Mouse (Mus musculus) limb, embryonic 10.5 days (tissue): Measurements from ENCODE around the gene Mbnl1. TPM values are rescaled to one million over a fixed set of nuclear protein-coding genes. Genes with fewer than 3 reads are reported as not detected.
"Not testable (repeated sequence)": the region's sequence is repeated elsewhere in the genome, so short reads cannot be mapped to it uniquely, and the experiment has no call there.

Experiments
- DNase-seq: peaks from one replicate; pipeline ENCODE4 v3.0.0-alpha.2; 2017; ENCODE audit warnings: low spot score
- H3K27ac ChIP-seq: fragments of 300-500 bp; sonication (generic); 2 replicates; pipeline ENCODE4 v1.5.1; 2016; ENCODE audit warnings: mild to moderate bottlenecking
- H3K27me3 ChIP-seq: fragments of 300-500 bp; sonication (generic); 2 replicates; pipeline ENCODE4 v1.6.1; 2016; ENCODE audit warnings: low read depth, mild to moderate bottlenecking; ENCODE audit not compliant: poor library complexity, severe bottlenecking
- H3K36me3 ChIP-seq: fragments of 300-500 bp; sonication (generic); 2 replicates; pipeline ENCODE4 v1.6.1; 2016; ENCODE audit warnings: mild to moderate bottlenecking, moderate library complexity
- H3K4me1 ChIP-seq: fragments of 300-500 bp; sonication (generic); 2 replicates; pipeline ENCODE4 v1.6.1; 2016
- H3K4me3 ChIP-seq: fragments of 300-500 bp; sonication (generic); 2 replicates; pipeline ENCODE4 v1.5.1; 2016; ENCODE audit warnings: mild to moderate bottlenecking, moderate library complexity
- H3K9me3 ChIP-seq: fragments of 300-500 bp; sonication (generic); replicated peaks from 2 replicates; pipeline ENCODE4 v1.6.1; 2016; ENCODE audit warnings: mild to moderate bottlenecking
- WGBS: fragments of 180-500 bp; shearing (Covaris S2); methylation state at CpG from one replicate; pipeline ENCODE4 v1.1.7; 2016; 5-methylcytosine and 5-hydroxymethylcytosine counted together
- polyA plus RNA-seq: library from polyadenylated mRNA; unstranded; fragments of >200 nt; fragmentation: Nextera tagmentation; extraction: Ambion mirVana; gene quantifications from 2 replicates; pipeline ENCODE4 v1.2.1, GENCODE M21; 2016

Gene Mbnl1
- 51.2 and 53.1 TPM in 2 replicates for polyA plus RNA-seq

DNA sequence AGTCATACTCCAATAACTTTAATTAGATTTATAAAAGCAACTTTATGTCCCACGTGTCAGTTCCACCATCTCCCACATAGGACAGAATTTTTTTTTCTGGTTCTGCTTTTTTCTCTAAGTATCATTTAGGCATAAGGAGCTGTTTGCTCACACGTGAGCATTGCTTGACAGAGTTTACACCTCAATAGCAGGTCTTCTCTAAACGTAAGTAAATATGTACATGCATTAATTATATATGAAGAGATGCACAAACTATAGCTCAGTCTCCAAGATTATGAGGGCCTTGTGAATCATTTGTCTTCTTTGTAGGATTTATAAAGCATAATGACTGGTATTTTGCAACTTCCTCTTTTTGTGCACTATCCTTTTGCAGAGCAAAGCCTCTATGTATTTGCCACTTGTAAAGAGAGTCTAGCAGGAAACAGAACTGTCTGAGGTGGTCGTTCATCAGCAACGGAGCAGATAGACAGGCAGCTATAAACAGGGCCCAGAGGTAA is at the start of gene Mbnl1:
Mbnl1 (plus strand) TSS at position 150 of the 497 bp plus-strand sequence.
- DNase-seq: no peak
- Histone ChIP-seq H3K27ac (no peak within 1 kb of the TSS), H3K9me3 (no peaks in the 10 kb centered on the region), H3K4me1 (no peaks in the 10 kb centered on the region), H3K4me3 (no peak within 1 kb of the TSS), H3K27me3 (no peaks in the 10 kb centered on the region), H3K36me3 (no peaks in the 10 kb centered on the region)
- 72% methylated on average over 5 of the region's 5 CpGs for WGBS

DNA sequence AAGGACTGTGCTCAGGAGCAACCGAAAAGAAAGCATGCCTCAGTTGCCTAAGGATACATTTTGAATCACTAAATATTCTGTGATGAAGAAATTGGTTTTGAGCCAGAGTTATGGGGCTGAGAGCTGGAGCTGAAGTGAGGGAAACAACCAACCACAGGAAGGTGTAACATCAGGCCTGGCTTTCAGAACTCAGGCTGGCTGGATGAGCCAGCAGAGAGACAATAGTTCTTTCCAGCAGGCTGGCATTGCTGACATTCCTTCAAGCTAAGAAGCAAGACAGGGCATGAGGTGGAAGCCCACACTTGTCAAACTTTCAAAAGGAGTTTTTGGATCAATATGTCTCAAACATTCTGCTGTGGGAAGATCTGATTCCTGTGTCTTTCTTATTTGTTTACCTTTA is 48.5 kb upstream of the Mbnl1 start:
- Histone ChIP-seq H3K9me3 (no peaks in the 10 kb centered on the region), H3K27me3 (no peaks in the 10 kb centered on the region), H3K4me1 (no peaks in the 10 kb centered on the region), H3K4me3 (no peak overlapping the region), H3K27ac (no peak overlapping the region), H3K36me3 (no peaks in the 10 kb centered on the region)
- 94% methylated on average over 1 of the region's 1 CpGs for WGBS
- no peak for DNase-seq

DNA sequence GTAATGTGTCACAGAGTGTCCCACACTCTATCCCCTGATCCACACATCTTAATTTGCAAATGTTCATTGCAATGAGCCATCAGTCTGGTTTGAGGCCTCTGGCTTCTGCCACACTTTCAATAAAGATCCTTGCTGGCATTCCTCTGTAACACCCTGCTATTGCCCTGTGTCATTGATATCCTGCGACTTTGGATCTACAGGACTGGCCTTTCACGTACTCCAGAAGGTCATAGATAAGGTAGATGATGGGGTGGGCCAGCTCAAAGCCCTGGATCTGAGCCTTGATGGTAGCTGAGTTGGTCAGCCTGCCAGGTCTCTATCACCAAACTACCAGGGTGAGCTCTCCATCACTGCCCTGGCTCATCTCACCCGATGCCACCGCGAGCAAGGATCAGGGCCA is 43.6 kb upstream of the Mbnl1 start:
- Histone ChIP-seq H3K36me3 (no peaks in the 10 kb centered on the region), H3K27ac (no peak overlapping the region), H3K4me3 (no peak overlapping the region), H3K4me1 (no peaks in the 10 kb centered on the region), H3K27me3 (no peaks in the 10 kb centered on the region), H3K9me3 (no peaks in the 10 kb centered on the region)
- WGBS: 88% methylated on average over 5 of the region's 5 CpGs
- DNase-seq: no peak

DNA sequence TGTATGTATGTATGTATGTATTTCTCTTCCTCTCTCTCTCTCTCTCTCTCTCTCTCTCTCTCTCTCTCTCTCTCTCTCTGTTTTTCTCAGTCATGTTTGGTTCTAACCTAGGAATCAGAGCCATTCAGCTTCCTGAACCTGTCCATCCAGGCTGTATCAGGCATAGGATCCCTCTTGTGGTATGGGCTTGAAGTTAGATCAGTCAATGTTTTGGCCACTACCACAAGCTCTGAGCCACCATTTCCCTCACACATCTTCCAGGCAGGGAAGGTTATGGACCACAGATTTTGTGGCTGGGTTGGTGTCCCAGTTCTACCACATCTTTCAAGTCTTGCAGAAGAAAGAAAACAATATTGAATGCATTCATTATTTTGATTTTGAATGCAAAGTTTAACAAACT is 35.4 kb upstream of the Mbnl1 start:
- H3K27me3 ChIP-seq: no peaks in the 10 kb centered on the region
- DNase-seq: no peak
- H3K36me3 ChIP-seq: no peaks in the 10 kb centered on the region
- H3K4me1 ChIP-seq: no peaks in the 10 kb centered on the region
- no peaks in the 10 kb centered on the region for H3K9me3 ChIP-seq
- no peak overlapping the region for H3K4me3 ChIP-seq
- H3K27ac ChIP-seq: no peak overlapping the region

DNA sequence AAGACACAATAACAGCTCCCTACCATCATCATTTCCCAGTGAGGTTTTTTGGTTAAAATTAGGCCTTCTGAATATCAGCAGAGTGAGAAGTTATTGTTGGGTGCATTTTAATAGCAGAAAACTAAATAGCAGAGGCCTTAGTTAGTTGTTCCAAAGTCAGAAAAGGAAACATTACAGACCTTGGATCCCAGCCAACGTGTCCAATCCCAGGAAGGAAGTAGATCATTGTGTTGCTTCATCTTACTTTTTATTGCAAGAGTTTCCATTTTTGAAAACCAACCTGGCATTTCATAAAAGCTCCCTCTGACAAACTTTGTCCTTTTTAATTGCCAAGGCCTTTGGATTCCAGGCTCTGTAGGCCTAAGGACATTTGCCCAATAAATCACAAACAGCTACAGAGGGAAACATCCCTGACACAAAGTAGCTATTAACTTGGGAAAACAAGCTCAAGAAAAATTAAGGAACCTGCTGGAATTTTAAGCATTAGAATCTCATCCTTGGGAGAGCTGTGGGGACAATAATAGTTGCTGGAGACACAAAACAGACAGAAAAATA is 34.9 kb upstream of the Mbnl1 start:
- DNase-seq: no peak
- H3K27me3 ChIP-seq: no peaks in the 10 kb centered on the region
- WGBS: 76% methylated on average over 1 of the region's 1 CpGs
- H3K9me3 ChIP-seq: no peaks in the 10 kb centered on the region
- no peaks in the 10 kb centered on the region for H3K4me1 ChIP-seq
- no peaks in the 10 kb centered on the region for H3K36me3 ChIP-seq
- H3K27ac ChIP-seq: no peak overlapping the region
- no peak overlapping the region for H3K4me3 ChIP-seq

DNA sequence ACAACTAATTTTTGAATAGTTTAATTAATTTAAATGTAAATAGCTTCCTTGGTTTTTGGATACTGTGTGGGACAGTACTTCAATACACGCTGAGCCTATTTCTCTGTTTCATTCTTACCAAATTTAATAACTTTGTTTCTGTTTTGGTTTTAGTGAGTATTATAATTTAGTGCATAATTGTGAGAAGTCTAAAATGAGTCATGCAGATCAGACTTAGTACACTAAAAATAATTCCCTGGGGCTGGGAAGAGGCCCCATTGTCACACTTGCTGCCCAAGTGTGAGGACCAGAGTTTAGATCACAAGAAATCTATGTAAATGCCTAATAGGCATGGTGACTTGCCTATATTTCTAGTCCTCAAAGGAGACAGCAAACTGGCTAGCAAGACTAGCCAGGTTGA is 33.9 kb upstream of the Mbnl1 start:
- DNase-seq: no peak
- H3K9me3 ChIP-seq: no peaks in the 10 kb centered on the region
- H3K36me3 ChIP-seq: no peaks in the 10 kb centered on the region
- no peaks in the 10 kb centered on the region for H3K27me3 ChIP-seq
- no peak overlapping the region for H3K4me3 ChIP-seq
- no peak overlapping the region for H3K27ac ChIP-seq
- no peaks in the 10 kb centered on the region for H3K4me1 ChIP-seq
- WGBS: 87% methylated on average over 1 of the region's 1 CpGs

DNA sequence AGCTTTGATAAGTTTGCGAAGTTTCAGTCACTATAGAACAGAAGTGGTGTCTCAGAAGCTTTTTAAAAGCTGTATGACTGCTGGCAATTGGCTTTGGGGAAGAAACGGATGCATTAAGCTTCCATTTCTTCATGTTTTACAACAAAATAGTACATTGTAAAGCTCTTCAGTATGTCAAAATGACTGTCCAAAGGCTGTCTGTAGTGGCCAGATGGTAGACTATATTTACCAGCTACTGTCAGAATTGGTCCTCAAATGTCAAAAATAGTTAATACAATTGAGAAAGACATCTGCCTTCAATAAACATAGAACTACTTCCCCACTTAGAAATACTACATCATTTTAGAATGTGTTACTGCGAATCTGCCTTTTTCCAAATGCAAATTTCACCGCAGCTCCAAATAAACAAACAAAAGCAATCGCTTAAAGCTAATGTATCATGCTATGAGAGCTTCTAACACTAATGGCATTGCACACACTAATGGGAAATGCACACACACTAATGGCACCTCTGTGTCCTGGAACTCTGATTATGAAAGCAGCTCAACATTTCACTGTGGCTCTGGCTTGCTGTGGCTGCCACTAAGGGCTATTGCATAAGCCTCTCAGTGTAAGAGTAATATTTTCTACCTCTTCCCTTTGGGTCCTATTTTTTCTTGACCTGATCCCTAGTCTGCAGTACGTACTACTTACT is 10.7 kb upstream of the Mbnl1 start:
- H3K4me1 ChIP-seq: no peaks in the 10 kb centered on the region
- WGBS: 81% methylated on average over 6 of the region's 6 CpGs
- no peaks in the 10 kb centered on the region for H3K9me3 ChIP-seq
- H3K4me3 ChIP-seq: no peak overlapping the region
- H3K36me3 ChIP-seq: no peaks in the 10 kb centered on the region
- no peaks in the 10 kb centered on the region for H3K27me3 ChIP-seq
- no peak overlapping the region for H3K27ac ChIP-seq
- no peak for DNase-seq

DNA sequence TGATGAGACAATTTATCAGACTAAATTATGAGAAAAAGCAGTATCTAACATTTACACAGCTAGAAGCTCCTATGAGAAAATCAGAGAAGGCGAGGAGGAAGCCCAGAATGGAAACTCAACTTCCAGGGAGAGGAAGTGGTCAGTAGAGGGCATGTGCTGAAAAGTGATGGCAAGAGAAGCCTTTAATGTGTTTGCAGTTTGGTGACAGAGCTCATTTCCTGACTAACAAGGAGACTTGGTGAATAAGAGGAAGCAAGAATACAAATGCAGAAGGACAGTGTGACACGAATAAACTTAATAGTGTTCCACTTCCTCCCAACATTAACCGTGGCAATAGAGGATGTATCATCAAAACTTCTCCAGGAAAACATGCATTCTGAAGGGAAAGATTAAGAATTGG is 4.0 kb upstream of the Mbnl1 start:
- H3K9me3 ChIP-seq, H3K27me3 ChIP-seq, H3K4me3 ChIP-seq, H3K27ac ChIP-seq, H3K4me1 ChIP-seq, DNase-seq, H3K36me3 ChIP-seq: not testable (repeated sequence)
- 87% methylated on average over 2 of the region's 3 CpGs for WGBS

DNA sequence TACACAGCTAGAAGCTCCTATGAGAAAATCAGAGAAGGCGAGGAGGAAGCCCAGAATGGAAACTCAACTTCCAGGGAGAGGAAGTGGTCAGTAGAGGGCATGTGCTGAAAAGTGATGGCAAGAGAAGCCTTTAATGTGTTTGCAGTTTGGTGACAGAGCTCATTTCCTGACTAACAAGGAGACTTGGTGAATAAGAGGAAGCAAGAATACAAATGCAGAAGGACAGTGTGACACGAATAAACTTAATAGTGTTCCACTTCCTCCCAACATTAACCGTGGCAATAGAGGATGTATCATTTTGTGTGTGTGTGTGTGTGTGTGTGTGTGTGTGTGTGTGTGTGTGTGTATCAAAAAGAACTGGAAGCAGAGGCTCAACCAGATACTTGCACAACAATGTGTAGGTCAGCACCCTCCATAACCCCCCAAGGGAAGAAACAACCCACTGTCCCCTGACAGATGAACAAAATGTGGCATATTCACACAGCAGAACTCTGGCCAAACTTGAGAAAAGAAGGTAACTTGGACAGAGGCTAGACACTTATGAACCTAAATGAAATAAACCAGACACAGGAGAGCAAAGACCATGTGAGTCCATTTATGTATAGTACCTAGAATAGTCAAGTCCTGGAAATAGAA is 3.3 kb upstream of the Mbnl1 start:
- 78% methylated on average over 2 of the region's 3 CpGs for WGBS
- H3K36me3 ChIP-seq, H3K4me1 ChIP-seq, H3K4me3 ChIP-seq, H3K27me3 ChIP-seq, H3K9me3 ChIP-seq, H3K27ac ChIP-seq, DNase-seq: not testable (repeated sequence)

DNA sequence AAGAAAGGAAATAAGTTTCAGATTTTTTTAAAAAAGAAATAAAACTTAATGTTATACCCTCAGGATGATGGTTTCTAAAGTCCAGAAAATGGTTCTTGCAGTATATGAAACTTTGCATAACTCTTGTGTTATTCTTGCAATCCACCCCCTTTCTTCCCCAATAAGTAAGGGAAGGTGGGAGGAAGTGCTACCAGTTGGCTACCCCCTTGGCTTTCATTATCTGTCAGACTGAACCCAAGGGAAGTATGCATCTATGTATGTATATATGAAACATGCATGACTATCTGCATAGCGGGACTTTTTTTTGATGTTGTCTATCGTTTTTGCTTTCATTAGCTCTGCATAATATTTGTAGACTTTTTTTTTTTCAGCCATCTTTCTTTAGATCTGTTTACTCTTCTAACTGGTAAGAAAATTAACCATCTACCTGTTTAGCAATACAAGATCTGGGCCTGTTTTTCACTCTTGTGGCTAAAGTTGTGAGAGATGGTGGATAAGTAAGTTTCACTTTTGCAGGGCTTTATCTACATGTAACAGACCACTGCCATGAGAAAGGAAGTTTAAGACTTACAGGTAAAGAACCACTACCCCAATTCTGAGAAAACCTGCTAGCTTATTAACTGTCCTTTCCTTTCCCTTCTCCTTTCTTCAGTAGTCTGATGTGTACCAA is 484 bp upstream of the Mbnl1 start:
- WGBS: 95% methylated on average over 2 of the region's 2 CpGs
- no peaks in the 10 kb centered on the region for H3K36me3 ChIP-seq
- no peak overlapping the region for H3K27ac ChIP-seq

DNA sequence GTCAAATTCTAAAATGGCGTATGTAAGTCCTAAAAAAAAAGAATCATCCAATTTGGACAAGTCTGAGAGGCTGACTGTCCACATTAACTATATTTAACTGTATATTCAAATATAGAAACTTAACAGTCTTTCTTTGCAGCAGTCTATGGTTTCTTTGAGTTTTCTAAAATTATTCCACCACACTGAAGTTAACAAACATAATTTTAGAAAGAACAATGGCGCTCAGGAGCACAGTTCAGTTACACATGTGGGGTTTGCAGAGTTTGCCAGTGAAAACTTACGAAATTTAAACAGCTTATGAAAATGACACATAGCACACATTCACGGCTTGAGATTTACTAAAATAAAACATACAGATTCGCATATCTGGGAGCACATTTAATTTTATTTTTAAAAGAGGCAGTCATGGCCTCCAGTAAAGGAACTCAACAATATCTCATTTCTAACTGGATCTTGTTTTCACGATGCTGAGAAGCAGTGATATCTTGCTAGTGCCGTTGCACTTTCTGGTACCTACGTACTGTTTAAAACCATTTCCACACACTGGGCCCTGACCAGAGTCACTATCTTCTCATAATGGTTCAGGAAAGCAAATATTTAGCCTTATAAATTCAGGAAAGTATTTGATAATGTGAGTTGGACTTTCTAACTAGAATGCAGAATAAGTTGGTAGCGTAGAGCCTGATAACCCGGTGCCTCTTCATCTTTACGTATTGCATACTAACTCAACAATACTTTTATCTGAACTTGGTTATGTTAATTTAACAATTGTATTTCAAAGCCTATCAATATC is 1.4 kb downstream of the Mbnl1 start:
- Histone ChIP-seq H3K4me1 (no peaks in the 10 kb centered on the region), H3K27me3 (no peaks in the 10 kb centered on the region), H3K4me3 (no peak overlapping the region), H3K27ac (no peak overlapping the region), H3K9me3 (no peaks in the 10 kb centered on the region), H3K36me3 (no peaks in the 10 kb centered on the region)
- no peak for DNase-seq
- WGBS: 94% methylated on average over 11 of the region's 11 CpGs

More for the DNA sequence above, 484 bp upstream of the Mbnl1 start:
- Histone ChIP-seq H3K27me3 (no peaks in the 10 kb centered on the region), H3K9me3 (no peaks in the 10 kb centered on the region), H3K4me3 (no peak overlapping the region), H3K4me1 (no peaks in the 10 kb centered on the region)
- DNase-seq: no peak

DNA sequence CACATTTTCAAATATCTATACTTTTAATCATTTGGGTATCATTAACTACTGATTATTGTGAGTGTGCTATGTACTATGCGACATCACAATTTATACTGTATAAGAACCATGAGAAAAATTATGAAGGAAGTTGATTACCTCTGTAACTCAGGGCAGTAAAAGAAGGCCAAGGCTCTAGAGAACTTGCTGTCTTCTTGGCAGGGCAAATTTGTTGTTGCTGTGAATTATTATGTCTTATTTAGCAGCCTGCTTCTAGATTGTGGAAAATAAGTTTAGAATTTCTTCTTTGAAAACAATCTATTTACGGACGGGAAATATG is 2.0 kb downstream of the Mbnl1 start:
- Histone ChIP-seq H3K4me1 (no peaks in the 10 kb centered on the region), H3K36me3 (no peaks in the 10 kb centered on the region), H3K9me3 (no peaks in the 10 kb centered on the region), H3K4me3 (no peak overlapping the region), H3K27ac (no peak overlapping the region), H3K27me3 (no peaks in the 10 kb centered on the region)
- no peak for DNase-seq
- WGBS: 96% methylated on average over 3 of the region's 3 CpGs

DNA sequence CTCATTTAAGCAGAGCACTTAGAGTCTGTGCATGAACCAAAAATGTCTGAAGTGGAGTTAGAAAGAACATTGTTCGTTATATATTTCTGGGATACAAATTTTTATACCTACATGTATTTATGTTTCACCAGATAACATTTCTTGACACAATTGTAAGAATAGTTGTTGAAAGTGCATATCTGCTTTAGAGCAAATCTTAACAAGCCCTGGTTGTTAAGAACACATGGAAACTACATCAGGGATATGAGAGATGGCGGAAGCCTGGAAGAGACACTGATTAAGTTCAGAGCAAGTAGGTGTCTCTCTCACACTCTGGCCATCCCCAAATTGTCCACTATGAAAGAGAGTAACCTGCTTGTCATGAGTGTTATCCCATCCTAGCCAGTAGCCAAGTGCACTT is 2.4 kb downstream of the Mbnl1 start:
- H3K9me3 ChIP-seq: no peaks in the 10 kb centered on the region
- no peaks in the 10 kb centered on the region for H3K4me1 ChIP-seq
- 93% methylated on average over 2 of the region's 2 CpGs for WGBS
- H3K36me3 ChIP-seq: no peaks in the 10 kb centered on the region
- no peak overlapping the region for H3K4me3 ChIP-seq
- no peak for DNase-seq
- H3K27ac ChIP-seq: no peak overlapping the region
- no peaks in the 10 kb centered on the region for H3K27me3 ChIP-seq
